ENCODE assay signal across 18 mouse cellular contexts in the genomic region with DNA sequence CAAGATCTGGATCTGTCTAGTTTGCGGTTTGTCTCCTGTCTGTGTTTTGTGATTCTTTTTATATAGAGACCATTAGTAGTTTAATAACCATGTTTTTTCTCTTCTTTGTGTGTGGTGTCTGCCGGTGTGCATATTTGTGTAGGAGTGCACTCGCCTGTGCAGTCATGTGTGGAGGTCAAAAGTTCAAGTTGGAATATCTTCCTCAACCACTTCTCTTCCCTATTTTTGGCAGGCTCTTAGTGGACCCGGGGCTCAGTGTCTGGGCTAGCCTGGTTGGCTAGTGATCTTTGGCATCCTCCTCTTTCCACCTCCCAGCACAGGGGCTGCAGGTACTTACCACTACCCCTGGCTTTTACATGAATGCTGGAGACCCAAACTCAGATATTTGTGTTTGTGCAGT. TPM values are rescaled to one million over a fixed set of nuclear protein-coding genes. Genes with fewer than 3 reads are reported as not detected.
"Had no signal": no experiment of that assay in that cellular context is flagged by ENCODE, and none has a peak within 500 bp of the region (broad histone marks: within the 10 kb centered on the region; RNA-seq: fewer than 3 reads in every experiment).

No protein-coding gene starts in this region.

- H3K27ac ChIP-seq: limb, embryonic 13.5 days; liver, embryonic 14.5 days; midbrain, embryonic 12.5 days; neural tube, embryonic 15.5 days had no signal

- H3K4me1 ChIP-seq: limb, embryonic 13.5 days; midbrain, embryonic 12.5 days; neural tube, embryonic 15.5 days had no signal

- H3K9me3 ChIP-seq: limb, embryonic 13.5 days; midbrain, embryonic 12.5 days; neural tube, embryonic 15.5 days had no signal

- H3K4me3 ChIP-seq: limb, embryonic 13.5 days; midbrain, embryonic 12.5 days; myocyte; neural tube, embryonic 15.5 days had no signal

- H3K36me3 ChIP-seq: limb, embryonic 13.5 days; midbrain, embryonic 12.5 days; neural tube, embryonic 15.5 days had no signal

- H3K27me3 ChIP-seq: limb, embryonic 13.5 days; midbrain, embryonic 12.5 days; neural tube, embryonic 15.5 days had no signal

- H3K9ac ChIP-seq: limb, embryonic 13.5 days; liver, embryonic 14.5 days; midbrain, embryonic 12.5 days; neural tube, embryonic 15.5 days had no signal

- DNase-seq: left cerebral cortex, postnatal 4 days; lung, adult 18-20 months; right cerebral cortex, postnatal 4 days; spleen, adult 18-20 months; thymus, adult 18-20 months; thymus, postnatal 14 days had no signal

- H3K4me2 ChIP-seq: limb, embryonic 13.5 days; midbrain, embryonic 12.5 days; neural tube, embryonic 15.5 days had no signal

- ATAC-seq: inflammation-experienced regulatory T-cells, adult 6 months; intestine, postnatal 0 days had no signal

RNA-seq across cellular contexts. Expression of gene Slc13a1, which starts 13.0 kb away (rescaled TPM):
- total RNA-seq: liver, adult 2 months; megakaryocyte-erythroid progenitor cell, adult 5-6 weeks had no signal
- polyA plus RNA-seq: inflammation-experienced regulatory T-cells, adult 6 months; limb, embryonic 13.5 days; liver, adult 2 months; liver, embryonic 14.5 days; lung, embryonic 16.5 days; neural tube, embryonic 11.5 days; urinary bladder, adult 2 months had no signal
